In genomic region chr12:32111508-32112119, GRCm38 (mm10) we compare ENCODE assay signal across 8 mouse cellular contexts. TPM values are rescaled to one million over a fixed set of nuclear protein-coding genes. Genes with fewer than 3 reads are reported as not detected.
A peak's percentile ranks its signal among the peaks of the same experiment; 100 is the strongest.
DNase-seq lines count a peak whose midpoint lies in the region; ATAC-seq and TF ChIP-seq lines count a peak whose summit lies in the region.

No protein-coding gene starts in this region.

- TF ChIP-seq CTCF in C2C12 (IDR thresholded peaks at IDR 0.05; ENCODE audit: control insufficient read depth, insufficient read depth, insufficient read length) = no peak

- DNase-seq in heart, adult 11 months = peak; percentile 87
- DNase-seq in heart, postnatal 10 days = no peak
- DNase-seq in liver, embryonic 13.5 days = no peak
- no peak for DNase-seq in adrenal gland, postnatal 14 days

- peaks cover 12% of the 10 kb centered on the region for H3K4me1 ChIP-seq in embryonic facial prominence, embryonic 13.5 days
- H3K4me1 ChIP-seq in liver, embryonic 13.5 days (replicated peaks) = peaks cover 97% of the 10 kb centered on the region
- peaks cover 8% of the 10 kb centered on the region; the same call in 1 of the 2 replicates for H3K4me1 ChIP-seq in neural tube, embryonic 15.5 days

- no peaks in the 10 kb centered on the region for H3K36me3 ChIP-seq in C2C12 (ENCODE audit: control insufficient read depth, insufficient read depth)
- H3K36me3 ChIP-seq in embryonic facial prominence, embryonic 13.5 days = no peaks in the 10 kb centered on the region
- peaks cover 65% of the 10 kb centered on the region for H3K36me3 ChIP-seq in liver, embryonic 13.5 days
- no peaks in the 10 kb centered on the region for H3K36me3 ChIP-seq in neural tube, embryonic 15.5 days

- no peaks in the 10 kb centered on the region for H3K79me3 ChIP-seq in C2C12 (ENCODE audit: low read depth)

- no peak for ATAC-seq in embryonic facial prominence, embryonic 13.5 days (ENCODE audit: insufficient number of reproducible peaks, insufficient read depth, low FRiP score, low TSS enrichment, low read depth)
- ATAC-seq in liver, embryonic 13.5 days (ENCODE audit: low read depth) = no peak
- no peak for ATAC-seq in inflammation-experienced regulatory T-cells, adult 6 months
- ATAC-seq in neural tube, embryonic 15.5 days (ENCODE audit: low FRiP score) = no peak

- H3K4me2 ChIP-seq in embryonic facial prominence, embryonic 13.5 days = peak overlapping the region; percentile 22; the same call in 1 of the 2 replicates
- peak overlapping the region; percentile 72 for H3K4me2 ChIP-seq in liver, embryonic 13.5 days
- H3K4me2 ChIP-seq in neural tube, embryonic 15.5 days = no peak overlapping the region

- peak overlapping the region; percentile 4 for H3ac ChIP-seq in C2C12 (ENCODE audit: control insufficient read depth, insufficient read length, low read depth)

- no peak overlapping the region for H3K4me3 ChIP-seq in C2C12 (ENCODE audit: insufficient read depth, poor library complexity, severe bottlenecking)
- no peak overlapping the region for H3K4me3 ChIP-seq in embryonic facial prominence, embryonic 13.5 days
- peak overlapping the region; percentile 55 for H3K4me3 ChIP-seq in liver, embryonic 13.5 days (replicated peaks)
- H3K4me3 ChIP-seq in neural tube, embryonic 15.5 days (replicated peaks) = no peak overlapping the region

- WGBS in embryonic facial prominence, embryonic 13.5 days = 7% methylated on average over 7 of the region's 7 CpGs
- 16% methylated on average over 7 of the region's 7 CpGs for WGBS in liver, embryonic 13.5 days (ENCODE audit: insufficient replicate concordance)
- 48% methylated on average over 7 of the region's 7 CpGs for WGBS in neural tube, embryonic 15.5 days

- H3K9ac ChIP-seq in embryonic facial prominence, embryonic 13.5 days = no peak overlapping the region
- H3K9ac ChIP-seq in liver, embryonic 13.5 days = peak overlapping the region; percentile 80
- no peak overlapping the region for H3K9ac ChIP-seq in neural tube, embryonic 15.5 days (replicated peaks)

- peak overlapping the region; percentile 74 for H3K27ac ChIP-seq in embryonic facial prominence, embryonic 13.5 days
- H3K27ac ChIP-seq in liver, embryonic 13.5 days = peak overlapping the region; percentile 95
- H3K27ac ChIP-seq in neural tube, embryonic 15.5 days (replicated peaks) = no peak overlapping the region

- H3K27me3 ChIP-seq in C2C12 (ENCODE audit: control insufficient read depth, insufficient read depth, insufficient read length) = no peaks in the 10 kb centered on the region
- H3K27me3 ChIP-seq in embryonic facial prominence, embryonic 13.5 days = no peaks in the 10 kb centered on the region
- H3K27me3 ChIP-seq in liver, embryonic 13.5 days = no peaks in the 10 kb centered on the region
- H3K27me3 ChIP-seq in neural tube, embryonic 15.5 days (replicated peaks) = no peaks in the 10 kb centered on the region

- intact Hi-C loops in heart, postnatal 10 days (cut with DNase I) = no loop called here

- no peaks in the 10 kb centered on the region for H3K79me2 ChIP-seq in C2C12 (ENCODE audit: control insufficient read depth, insufficient read depth)

- H3K9me3 ChIP-seq in embryonic facial prominence, embryonic 13.5 days = no peaks in the 10 kb centered on the region
- H3K9me3 ChIP-seq in liver, embryonic 13.5 days (replicated peaks) = no peaks in the 10 kb centered on the region
- no peaks in the 10 kb centered on the region for H3K9me3 ChIP-seq in neural tube, embryonic 15.5 days (replicated peaks)

TF ChIP-seq in C2C12, 6 proteins besides CTCF, POLR2A, EP300 and RAD21:
- TF ChIP-seq MYOG (IDR thresholded peaks at IDR 0.05; ENCODE audit: control insufficient read depth, extremely low read depth, insufficient read length) (no peak), MYOD1 (IDR thresholded peaks at IDR 0.05; ENCODE audit: control insufficient read depth, insufficient read length, low read depth) (no peak), CEBPB (IDR thresholded peaks at IDR 0.05; ENCODE audit: low read depth) (no peak), FOSL1 (IDR thresholded peaks at IDR 0.05; ENCODE audit: insufficient read depth, low read length, poor library complexity, severe bottlenecking) (no peak), MAX (IDR thresholded peaks at IDR 0.05) (no peak), USF1 (IDR thresholded peaks at IDR 0.05; ENCODE audit: low read depth) (no peak)

RNA-seq across cellular contexts. Expression of gene Prkar2b, which starts 50.5 kb away (rescaled TPM):
- 10 to 100 TPM; 15.3 to 51.6 TPM for total RNA-seq in heart, postnatal 10 days (2021)
- 33.1 TPM for polyA plus RNA-seq in C2C12 (2012; fragmentation: generic; extraction: Trizol)
- polyA plus RNA-seq in embryonic facial prominence, embryonic 13.5 days (2015; fragmentation: Nextera tagmentation; extraction: Ambion mirVana) = 37.3 and 38.1 TPM in 2 replicates
- polyA plus RNA-seq in liver, embryonic 13.5 days (2015; fragmentation: Nextera tagmentation; extraction: Ambion mirVana) = 79.3 and 94.6 TPM in 2 replicates
- total RNA-seq in adrenal gland, postnatal 14 days (2021) = 530 and 583 TPM in 2 replicates
- polyA plus RNA-seq in inflammation-experienced regulatory T-cells, adult 6 months (2017; shearing (Covaris generic)) = under 1 TPM; 0.38 to 0.77 (median 0.67) TPM
- polyA plus RNA-seq in neural tube, embryonic 15.5 days (2015; fragmentation: Nextera tagmentation; extraction: Ambion mirVana) = 99.0 and 123 TPM in 2 replicates

Comparison
In these comparisons a context has a peak if more than half of its experiments do, and no peak if none do; other contexts are left out.
1. RNA of gene Prkar2b, which starts 50.5 kb away (polyA plus RNA-seq): 99.0 to 123 TPM in neural tube, embryonic 15.5 days, 79.3 to 94.6 TPM in liver, embryonic 13.5 days, 37.3 to 38.1 TPM in embryonic facial prominence, embryonic 13.5 days and 33.1 TPM in C2C12 (single experiment); 0.38 to 0.77 TPM in inflammation-experienced regulatory T-cells, adult 6 months; every median in the first group is over 10 times any median in the second.